Mouse (Mus musculus) bone marrow, adult 2 months (tissue): ENCODE measurements around the gene Sept9. TPM values are rescaled to one million over a fixed set of nuclear protein-coding genes. Genes with fewer than 3 reads are reported as not detected.

Experiments
- H3K27ac ChIP-seq: fragments of 200-500 bp; 2 replicates; pipeline ENCODE4 v1.5.1; 2012; ENCODE audit warnings: low read depth, mild to moderate bottlenecking, control low read depth, inconsistent platforms, low read length; ENCODE audit not compliant: control insufficient read depth, poor library complexity, insufficient read depth
- H3K4me1 ChIP-seq: fragments of 200-500 bp; 2 replicates; pipeline ENCODE4 v1.6.1; 2011; ENCODE audit warnings: low read length; ENCODE audit not compliant: control insufficient read depth, insufficient read depth
- H3K4me3 ChIP-seq: fragments of 200-500 bp; replicated peaks from 2 replicates; pipeline ENCODE3; 2011; ENCODE audit warnings: mild to moderate bottlenecking, low read depth, low read length, control low read depth; ENCODE audit not compliant: control insufficient read depth
- CTCF ChIP-seq: fragments of 200-500 bp; IDR thresholded peaks from 2 replicates; pipeline ENCODE4 v1.5.1; 2011; ENCODE audit warnings: low read length, control low read depth; ENCODE audit not compliant: control insufficient read depth, insufficient read depth
- POLR2A ChIP-seq: fragments of 200-500 bp; IDR thresholded peaks from 2 replicates; pipeline ENCODE4 v1.6.1; 2011; ENCODE audit warnings: low read depth, mild to moderate bottlenecking, control low read depth, low read length, borderline replicate concordance; ENCODE audit not compliant: control insufficient read depth
- WGBS: fragments of 180-500 bp; shearing (Covaris S2); methylation state at CpG from one replicate; pipeline ENCODE4 v1.1.7; 2018; 5-methylcytosine and 5-hydroxymethylcytosine counted together
- polyA plus RNA-seq: library from polyadenylated mRNA; stranded (reverse); fragments of >200 nt; gene quantifications from 2 replicates; pipeline ENCODE4 v1.2.4, GENCODE M21; 2011; ENCODE audit warnings: low replicate concordance; ENCODE audit not compliant: missing spikeins, insufficient read depth, insufficient read length

Gene Sept9
- polyA plus RNA-seq, 1 experiment, result 51.6 TPM

DNA sequence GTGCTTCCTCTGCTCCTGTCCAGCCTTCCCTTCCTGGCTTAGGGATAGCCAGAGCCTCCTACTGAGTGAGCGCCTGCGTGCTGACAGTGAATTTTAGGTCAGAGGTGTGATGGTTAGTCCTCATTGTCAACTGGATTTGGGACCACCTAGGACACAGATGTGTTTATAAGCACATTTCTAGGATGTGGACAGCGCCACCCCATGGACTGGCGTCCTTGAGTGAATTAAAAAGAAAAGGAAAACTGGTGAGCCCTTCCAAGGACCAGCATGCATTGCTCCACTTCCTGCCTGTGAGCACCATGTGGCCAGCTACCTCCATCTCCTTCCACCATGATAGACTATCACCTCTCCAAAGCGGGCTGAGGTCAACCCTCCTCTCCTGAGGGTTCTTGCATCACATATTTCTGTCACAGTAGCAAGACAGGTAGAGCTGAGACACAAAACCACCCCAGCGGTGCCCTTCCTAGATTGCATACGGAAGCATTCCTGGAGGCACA is 167.4 kb downstream of the Sept9 start:
- 77% methylated on average over 7 of the region's 7 CpGs for WGBS
- no peak overlapping the region for H3K27ac ChIP-seq
- H3K4me3 ChIP-seq, result no peak overlapping the region
- no peak for TF ChIP-seq POLR2A
- TF ChIP-seq CTCF, result no peak
- no peaks in the 10 kb centered on the region for H3K4me1 ChIP-seq

DNA sequence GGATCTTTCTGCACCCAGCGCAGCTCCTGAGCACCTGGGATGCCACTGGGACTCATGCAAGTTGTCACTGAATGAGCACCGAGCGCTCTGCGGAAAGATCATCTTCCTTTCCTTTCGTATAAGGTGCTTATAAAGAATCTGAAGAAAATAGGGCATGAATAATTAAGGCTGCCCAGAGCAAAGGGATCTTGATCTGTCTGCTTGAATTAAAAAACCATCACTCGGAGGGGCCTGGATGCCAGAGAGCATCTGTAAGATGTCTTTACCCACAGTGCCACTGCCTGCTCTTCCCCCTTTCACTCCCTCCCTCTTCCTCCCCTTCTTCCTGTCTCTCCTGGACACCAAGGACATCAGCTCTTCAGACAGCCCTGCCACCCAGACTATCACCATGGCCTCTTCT is 168.5 kb downstream of the Sept9 start:
- H3K4me1 ChIP-seq, result no peaks in the 10 kb centered on the region

DNA sequence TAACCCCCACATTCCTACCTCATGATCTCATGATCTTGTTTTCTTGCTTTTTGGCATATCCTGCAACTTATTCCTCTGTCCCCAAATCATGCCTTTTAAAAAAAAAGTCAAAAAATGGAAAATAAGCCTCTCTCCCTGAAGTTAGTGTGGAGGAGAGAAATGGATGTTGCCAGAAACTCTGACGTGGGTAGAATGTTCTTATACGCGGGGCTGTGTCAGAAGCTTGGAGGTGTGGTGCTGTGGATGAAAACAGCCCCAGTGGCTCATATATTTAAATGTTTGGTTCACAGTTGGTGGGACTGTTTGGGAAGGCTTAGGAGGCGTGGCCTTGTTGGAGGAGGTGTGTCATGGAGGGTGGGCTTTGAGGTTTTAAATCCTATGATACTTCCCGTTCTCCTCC is 169.9 kb downstream of the Sept9 start:
- TF ChIP-seq POLR2A, result no peak
- TF ChIP-seq CTCF, result no peak
- Histone ChIP-seq H3K4me3 (no peak overlapping the region), H3K27ac (no peak overlapping the region), H3K4me1 (no peaks in the 10 kb centered on the region)
- 81% methylated on average over 5 of the region's 5 CpGs for WGBS

More for the DNA sequence above, 168.5 kb downstream of the Sept9 start:
- no peak overlapping the region for H3K27ac ChIP-seq
- H3K4me3 ChIP-seq, result no peak overlapping the region
- no peak for TF ChIP-seq POLR2A
- TF ChIP-seq CTCF, result no peak
- WGBS, result 84% methylated on average over 6 of the region's 6 CpGs

DNA sequence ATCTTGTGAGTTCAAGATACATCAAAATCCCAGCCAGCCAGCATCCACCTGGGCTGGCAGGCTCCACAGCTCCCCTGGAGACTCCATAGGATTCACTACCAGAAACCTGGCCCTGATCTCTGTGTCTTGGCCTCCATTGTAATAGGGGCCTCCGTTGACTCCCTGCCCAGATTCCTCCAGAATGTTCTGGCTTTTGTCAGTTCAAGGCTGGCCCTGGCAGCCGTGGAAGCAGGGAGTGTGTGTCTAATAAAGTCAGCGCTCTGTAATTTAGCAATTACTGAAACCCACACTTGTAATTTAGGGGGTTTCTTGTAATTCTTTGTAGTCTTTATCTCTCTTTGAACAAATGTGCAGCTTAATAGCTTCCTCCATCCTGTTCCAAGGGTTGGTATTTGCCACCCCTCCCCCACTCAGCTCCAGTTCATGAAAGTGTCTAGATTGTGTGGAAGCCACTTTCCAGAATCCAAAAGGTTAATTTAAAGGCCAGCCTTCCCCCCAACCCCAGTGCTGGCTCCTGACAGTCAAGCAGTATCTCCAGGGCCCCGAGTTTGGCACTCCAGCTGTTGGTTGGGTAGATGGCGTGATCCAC is 170.9 kb downstream of the Sept9 start:
- Histone ChIP-seq H3K4me3 (no peak overlapping the region), H3K27ac (no peak overlapping the region), H3K4me1 (no peaks in the 10 kb centered on the region)
- WGBS, result 68% methylated on average over 5 of the region's 5 CpGs
- TF ChIP-seq POLR2A (no peak), CTCF (no peak)

DNA sequence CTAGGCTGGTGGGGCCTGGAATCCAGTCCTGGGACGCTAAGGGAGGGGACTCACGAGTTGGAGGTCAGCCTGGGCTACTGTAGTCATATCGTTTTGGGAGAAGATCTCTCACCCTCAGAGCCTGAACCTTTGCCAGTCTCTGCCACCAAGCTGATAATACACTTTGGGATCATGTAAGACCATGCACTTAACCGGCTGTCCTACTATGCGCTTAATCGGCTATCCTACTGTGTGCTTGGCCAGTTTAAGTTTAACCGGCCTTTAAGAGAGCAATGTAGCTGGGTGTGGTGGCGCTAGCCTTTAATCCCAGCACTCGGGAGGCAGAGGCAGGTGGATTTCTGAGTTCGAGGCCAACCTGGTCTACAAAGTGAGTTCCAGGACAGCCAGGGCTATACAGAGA is 173.1 kb downstream of the Sept9 start:
- Histone ChIP-seq H3K4me1 (no peaks in the 10 kb centered on the region), H3K4me3 (no peak overlapping the region), H3K27ac (no peak overlapping the region)
- 82% methylated on average over 10 of the region's 10 CpGs for WGBS
- TF ChIP-seq POLR2A, result no peak
- no peak for TF ChIP-seq CTCF

DNA sequence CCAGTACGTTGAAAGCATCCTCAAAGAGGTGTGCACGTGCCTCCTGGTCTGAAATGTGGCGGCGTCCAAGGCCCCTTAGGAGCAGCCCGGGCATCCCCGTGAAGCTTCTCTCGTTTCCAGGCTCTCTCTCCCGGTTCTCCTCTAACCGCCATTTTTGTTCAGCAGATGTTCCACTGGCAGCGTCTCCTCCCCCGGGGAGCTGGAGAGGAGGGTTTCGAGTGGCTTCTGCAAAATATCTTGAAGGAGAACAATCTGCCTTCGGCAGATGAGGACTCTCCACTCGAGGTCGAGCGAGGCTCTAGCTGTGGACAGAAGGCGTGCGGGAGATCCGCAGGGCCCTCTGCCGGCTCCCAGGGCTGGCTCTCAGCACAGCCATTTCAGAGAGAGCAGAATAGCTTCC is 173.7 kb downstream of the Sept9 start:
- no peak overlapping the region for H3K4me3 ChIP-seq
- no peak overlapping the region for H3K27ac ChIP-seq
- WGBS, result 84% methylated on average over 20 of the region's 20 CpGs
- TF ChIP-seq POLR2A, result no peak
- TF ChIP-seq CTCF, result no peak
- no peaks in the 10 kb centered on the region for H3K4me1 ChIP-seq

DNA sequence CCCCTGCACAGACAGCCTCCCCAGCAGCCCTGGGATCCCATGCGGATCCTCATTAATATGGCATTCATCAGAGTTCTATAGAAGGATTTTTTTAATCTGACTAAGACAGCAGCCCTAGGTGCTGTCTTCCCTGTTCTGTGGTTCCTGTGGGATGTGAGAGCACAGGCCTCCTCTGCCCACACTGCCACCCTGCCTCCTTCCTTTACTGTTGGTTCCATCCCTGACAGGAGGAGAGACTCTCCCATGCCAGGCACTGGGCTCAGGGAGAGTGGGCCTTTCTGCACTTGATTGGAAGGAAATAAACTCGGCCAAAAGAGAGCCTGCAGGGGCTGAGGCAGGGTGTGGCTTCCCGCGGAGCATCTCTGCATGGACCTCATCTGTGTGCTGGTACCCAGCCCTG is 174.4 kb downstream of the Sept9 start:
- 46% methylated on average over 4 of the region's 4 CpGs for WGBS
- Histone ChIP-seq H3K4me3 (no peak overlapping the region), H3K27ac (no peak overlapping the region), H3K4me1 (no peaks in the 10 kb centered on the region)
- TF ChIP-seq CTCF (no peak), POLR2A (no peak)

DNA sequence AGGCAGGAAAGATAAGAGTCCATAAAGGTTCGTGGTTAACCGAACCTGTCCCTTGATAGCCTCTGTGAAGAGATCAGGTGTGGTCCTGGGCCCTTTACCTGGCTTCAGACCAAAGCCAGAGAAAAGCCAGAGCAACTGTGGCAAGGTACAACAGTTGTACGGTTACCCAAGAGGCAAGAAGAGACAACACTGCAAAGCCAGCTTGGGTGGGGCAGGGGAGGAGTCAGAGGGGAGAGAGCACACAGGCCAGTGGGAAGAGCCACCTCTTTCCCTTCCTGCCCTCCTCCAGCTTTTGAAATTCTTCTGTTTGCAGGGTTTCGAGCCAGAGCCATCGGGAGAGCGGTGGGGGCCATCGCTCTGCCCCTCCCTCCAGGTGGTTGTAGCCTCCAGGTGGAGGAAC is 174.8 kb downstream of the Sept9 start:
- WGBS, result 69% methylated on average over 7 of the region's 7 CpGs

DNA sequence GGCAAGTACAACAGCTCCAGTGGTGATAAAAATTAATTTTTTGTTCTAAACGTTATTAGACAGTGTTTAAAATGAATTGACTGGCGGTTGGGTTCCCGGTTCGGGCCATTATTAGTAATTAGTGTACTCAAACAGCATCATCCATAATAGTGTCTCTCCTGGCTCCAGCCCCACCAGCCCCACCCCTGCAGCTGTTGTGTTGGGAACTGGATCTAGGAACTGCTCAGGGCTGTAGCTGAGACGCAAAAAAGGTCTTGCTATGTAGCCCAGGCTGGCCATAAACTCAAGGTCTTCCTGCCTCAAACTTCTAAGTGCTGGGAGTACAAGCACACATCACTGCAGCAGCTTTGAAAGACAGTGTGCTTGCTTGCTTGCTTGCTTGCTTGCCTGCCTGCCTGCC is 180.3 kb downstream of the Sept9 start:
- no peaks in the 10 kb centered on the region for H3K4me1 ChIP-seq
- no peak overlapping the region for H3K27ac ChIP-seq
- TF ChIP-seq CTCF (no peak), POLR2A (no peak)
- 77% methylated on average over 5 of the region's 5 CpGs for WGBS
- H3K4me3 ChIP-seq, result no peak overlapping the region

More for the DNA sequence above, 174.8 kb downstream of the Sept9 start:
- no peak for TF ChIP-seq CTCF
- TF ChIP-seq POLR2A, result no peak
- H3K27ac ChIP-seq, result no peak overlapping the region
- H3K4me1 ChIP-seq, result no peaks in the 10 kb centered on the region
- H3K4me3 ChIP-seq, result no peak overlapping the region
